Mouse (Mus musculus) spleen, postnatal 10 days (tissue): ENCODE results near the gene Arxes2.
"Not testable (repeated sequence)": the region's sequence is repeated elsewhere in the genome, so short reads cannot be mapped to it uniquely, and the experiment has no call there.

ENCODE experiments used
- DNase-seq, 2 experiments: peaks; one replicate each; pipeline ENCODE4 v3.0.0; 2021 to 2022; ENCODE audit warnings: low spot score in 2 of 2

Gene Arxes2

GRCm38 (mm10) chrX:136032799-136033763 lies 39.5 kb downstream of the Arxes2 start, which contains the start of gene Arxes1:
Arxes1 (plus strand) TSS chrX:136033367.
- DNase-seq: not testable (repeated sequence)

GRCm38 (mm10) chrX:136043726-136044125 lies 50.1 kb downstream of the Arxes2 start:
- no peak for DNase-seq
